Mouse (Mus musculus): ENCODE measurements at regions not wholly inside any gene's neighbourhood (a gene's known extent, or its start where the extent isn't known, plus 50 kb on each side); places are given as distances from the start of the nearest gene placed in this dataset.

DNA sequence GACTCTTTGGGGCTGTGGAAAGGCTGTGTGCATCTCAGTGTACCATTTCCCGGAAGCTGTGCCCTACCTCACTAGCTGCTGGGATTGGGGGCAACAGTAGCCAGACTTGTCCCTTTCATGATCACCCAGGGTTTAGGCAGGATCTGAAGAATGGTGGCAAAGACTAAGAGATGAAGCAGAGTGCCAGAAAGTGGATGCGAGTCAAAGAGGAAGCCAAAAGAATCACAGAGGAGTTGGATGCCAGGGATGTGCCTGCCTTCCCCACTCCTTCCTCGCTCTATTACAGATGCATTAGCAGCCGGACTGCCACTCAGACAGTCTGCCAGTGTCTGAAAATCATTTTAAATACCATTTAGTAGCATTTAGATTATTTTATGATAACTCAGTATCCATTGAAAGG, 271.5 kb upstream of the Slc24a2 start:
- ATAC-seq (ENCODE audit: low FRiP score, low read depth): no peak
- H3K27me3 ChIP-seq (replicated peaks): no peaks in the 10 kb centered on the region
- 91% methylated on average over 4 of the region's 4 CpGs for WGBS
- H3K4me2 ChIP-seq (replicated peaks): no peak overlapping the region
- H3K4me3 ChIP-seq: no peak overlapping the region
- H3K9me3 ChIP-seq: no peaks in the 10 kb centered on the region
- H3K36me3 ChIP-seq: no peaks in the 10 kb centered on the region
- no peak overlapping the region for H3K27ac ChIP-seq
- H3K9ac ChIP-seq: no peak overlapping the region
- no peaks in the 10 kb centered on the region for H3K4me1 ChIP-seq

DNA sequence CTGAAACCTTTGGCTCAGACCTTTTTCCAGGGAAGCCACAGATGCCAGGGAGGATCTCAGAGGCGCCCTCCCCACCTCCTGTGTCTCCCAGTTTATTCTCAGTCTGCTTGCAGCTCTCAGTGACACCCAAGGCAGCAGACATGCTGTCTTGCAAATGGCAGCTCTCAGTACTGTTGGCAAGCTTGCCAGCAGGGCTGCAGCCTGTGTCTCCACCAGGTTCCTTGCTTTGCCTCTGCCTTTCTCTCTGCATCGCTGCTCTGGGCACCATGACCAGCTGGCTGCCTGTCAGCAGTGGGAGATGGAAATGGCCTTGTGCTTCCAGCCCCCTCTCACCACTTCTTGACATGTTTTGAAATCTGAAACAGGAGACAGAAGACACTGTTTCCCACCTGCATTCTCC, 270.2 kb upstream of the Slc24a2 start:
- 85% methylated on average over 2 of the region's 2 CpGs for WGBS

DNA sequence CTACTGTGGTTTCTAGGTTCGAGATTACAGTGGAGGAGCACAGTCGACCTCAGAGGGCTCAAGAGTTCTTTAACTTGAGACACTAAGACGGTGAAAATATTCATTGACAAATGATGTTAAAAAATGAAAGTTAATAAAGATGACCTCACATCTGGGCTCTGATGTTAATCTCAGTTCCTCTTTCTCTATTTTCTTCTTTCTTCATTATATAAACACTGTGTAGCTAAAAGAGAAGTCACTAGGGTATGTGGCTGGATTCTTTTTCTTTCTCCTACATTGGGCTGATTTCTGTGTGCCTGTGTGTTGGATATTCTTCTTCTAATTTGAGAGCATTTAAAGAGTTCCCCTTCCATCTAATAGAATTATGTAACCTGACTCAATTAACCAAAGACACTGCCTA, 257.5 kb upstream of the Slc24a2 start:
- Histone ChIP-seq H3K4me2 (replicated peaks) (no peak overlapping the region), H3K4me3 (no peak overlapping the region), H3K27ac (no peak overlapping the region), H3K27me3 (replicated peaks) (no peaks in the 10 kb centered on the region), H3K36me3 (no peaks in the 10 kb centered on the region), H3K9me3 (no peaks in the 10 kb centered on the region), H3K4me1 (no peaks in the 10 kb centered on the region), H3K9ac (no peak overlapping the region)
- no peak for ATAC-seq (ENCODE audit: low FRiP score, low read depth)
- WGBS: 93% methylated on average over 3 of the region's 3 CpGs

More for the DNA sequence above, 270.2 kb upstream of the Slc24a2 start:
- Histone ChIP-seq H3K4me1 (no peaks in the 10 kb centered on the region), H3K27ac (no peak overlapping the region), H3K4me3 (no peak overlapping the region), H3K9me3 (no peaks in the 10 kb centered on the region), H3K36me3 (no peaks in the 10 kb centered on the region), H3K4me2 (replicated peaks) (no peak overlapping the region), H3K27me3 (replicated peaks) (no peaks in the 10 kb centered on the region), H3K9ac (no peak overlapping the region)
- no peak for ATAC-seq (ENCODE audit: low FRiP score, low read depth)

DNA sequence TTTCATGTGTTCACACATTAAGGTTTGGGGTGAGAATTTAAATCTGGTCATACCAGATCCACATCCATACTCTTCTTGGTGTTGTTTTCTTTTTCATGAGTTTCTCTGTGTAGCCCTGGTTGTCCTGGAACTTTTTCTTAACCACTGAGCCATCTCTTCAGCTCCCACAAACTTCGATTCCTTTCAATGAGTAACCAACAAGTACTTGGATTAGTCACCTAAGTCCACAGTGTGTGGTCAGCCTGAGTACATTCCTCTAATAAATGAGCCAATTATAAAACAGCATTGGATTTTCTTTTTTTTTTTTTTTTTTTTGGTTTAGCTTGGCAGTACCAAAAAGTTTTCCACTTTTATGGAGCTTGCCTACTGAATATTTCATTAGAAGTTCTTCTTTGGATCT, 245.3 kb upstream of the Slc24a2 start:
- WGBS: 82% methylated on average over 1 of the region's 1 CpGs
- ATAC-seq (ENCODE audit: low FRiP score, low read depth): no peak

DNA sequence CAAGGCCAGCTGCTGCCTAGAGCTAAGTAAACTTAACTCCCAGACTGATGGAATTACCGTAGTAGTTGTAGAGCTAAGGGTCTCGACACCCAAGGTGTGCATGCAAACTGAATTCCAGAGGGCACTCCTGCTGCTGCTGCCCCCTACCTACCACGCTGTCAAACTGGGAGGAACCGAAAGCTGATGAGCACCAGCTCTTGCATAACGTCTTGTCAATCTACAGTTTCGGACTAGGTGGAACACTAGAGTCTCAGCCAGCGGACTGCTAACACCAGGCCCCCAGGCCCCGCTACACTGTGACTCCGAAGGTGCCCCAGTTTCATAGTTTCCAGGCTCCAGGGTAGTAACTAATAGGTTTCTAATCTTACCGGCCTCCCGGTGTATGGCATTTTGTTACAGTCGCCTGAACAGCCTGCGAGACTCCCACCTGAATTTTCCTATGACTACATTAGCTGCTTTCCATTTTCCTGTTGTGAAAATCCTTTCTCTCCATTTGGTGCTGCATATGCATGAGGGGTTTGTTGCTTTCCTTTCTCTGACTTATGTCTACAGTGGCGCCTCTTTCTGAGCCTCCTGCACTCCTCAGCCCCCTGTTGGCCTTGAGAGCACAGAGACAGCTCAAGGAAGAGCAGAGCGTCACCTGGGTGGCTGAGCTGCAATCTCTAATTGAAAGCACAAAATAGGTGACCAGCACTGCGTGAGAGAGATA, 243.2 kb upstream of the Slc24a2 start:
- no peak overlapping the region for H3K4me2 ChIP-seq (replicated peaks)
- no peak overlapping the region for H3K27ac ChIP-seq
- H3K27me3 ChIP-seq (replicated peaks): no peaks in the 10 kb centered on the region
- H3K4me1 ChIP-seq: peaks cover 14% of the 10 kb centered on the region; the same call in 1 of the 2 replicates
- no peaks in the 10 kb centered on the region for H3K36me3 ChIP-seq
- no peak overlapping the region for H3K4me3 ChIP-seq
- H3K9ac ChIP-seq: no peak overlapping the region
- H3K9me3 ChIP-seq: no peaks in the 10 kb centered on the region
- 90% methylated on average over 16 of the region's 16 CpGs for WGBS
- ATAC-seq (ENCODE audit: low FRiP score, low read depth): no peak

More for the DNA sequence above, 245.3 kb upstream of the Slc24a2 start:
- H3K4me1 ChIP-seq: peaks cover 14% of the 10 kb centered on the region; the same call in 1 of the 2 replicates
- no peak overlapping the region for H3K4me3 ChIP-seq
- H3K9ac ChIP-seq: no peak overlapping the region
- H3K4me2 ChIP-seq (replicated peaks): no peak overlapping the region
- no peak overlapping the region for H3K27ac ChIP-seq
- H3K36me3 ChIP-seq: no peaks in the 10 kb centered on the region
- no peaks in the 10 kb centered on the region for H3K27me3 ChIP-seq (replicated peaks)
- H3K9me3 ChIP-seq: no peaks in the 10 kb centered on the region

DNA sequence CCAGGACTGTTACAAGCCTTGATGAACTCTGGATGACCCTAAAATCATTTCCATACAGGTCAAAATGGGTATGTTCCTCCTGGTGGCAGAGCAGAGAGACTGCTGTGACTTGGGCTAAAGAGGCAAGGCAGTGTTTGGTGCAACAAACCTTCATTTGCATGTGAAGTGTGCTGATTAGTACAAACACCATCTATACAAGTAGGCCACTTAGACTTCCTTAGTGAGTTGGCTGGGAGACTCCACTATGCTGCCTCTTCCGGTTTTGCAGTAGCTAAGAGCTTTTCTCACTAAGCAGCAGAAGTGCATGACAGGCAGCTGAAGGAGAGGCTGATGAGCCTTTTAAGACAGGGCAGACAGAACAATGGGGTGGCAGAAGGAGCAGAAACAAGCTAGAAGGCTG, 242.5 kb upstream of the Slc24a2 start:
- H3K4me1 ChIP-seq: peaks cover 14% of the 10 kb centered on the region; the same call in 1 of the 2 replicates
- no peak overlapping the region for H3K4me2 ChIP-seq (replicated peaks)
- WGBS: 41% methylated on average over 1 of the region's 1 CpGs
- H3K27ac ChIP-seq: no peak overlapping the region
- H3K27me3 ChIP-seq (replicated peaks): no peaks in the 10 kb centered on the region
- H3K9ac ChIP-seq: no peak overlapping the region
- no peaks in the 10 kb centered on the region for H3K36me3 ChIP-seq
- H3K4me3 ChIP-seq: no peak overlapping the region
- no peak for ATAC-seq (ENCODE audit: low FRiP score, low read depth)
- no peaks in the 10 kb centered on the region for H3K9me3 ChIP-seq

DNA sequence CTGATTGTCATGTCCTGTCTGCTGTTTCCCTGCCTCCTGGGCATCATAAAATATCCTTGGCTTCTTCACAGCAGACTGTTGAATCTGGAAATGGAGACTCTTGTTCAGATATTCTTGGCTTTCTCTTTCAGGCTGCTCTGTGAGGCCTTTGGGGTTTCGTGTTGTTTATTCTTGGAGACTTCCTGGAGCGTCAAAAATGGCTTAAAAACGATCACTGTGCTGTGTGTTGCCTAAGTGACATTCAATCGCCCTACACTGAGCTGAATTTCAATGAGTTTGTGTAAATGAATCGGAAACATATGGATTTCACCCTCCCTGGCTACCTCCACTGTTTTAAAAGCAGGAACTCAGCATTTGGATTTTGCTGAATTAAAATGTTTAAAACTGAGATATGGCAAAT, 241.1 kb upstream of the Slc24a2 start:
- Histone ChIP-seq H3K27me3 (replicated peaks) (no peaks in the 10 kb centered on the region), H3K4me2 (replicated peaks) (no peak overlapping the region), H3K36me3 (no peaks in the 10 kb centered on the region), H3K9me3 (no peaks in the 10 kb centered on the region), H3K4me1 (peaks cover 14% of the 10 kb centered on the region; the same call in 1 of the 2 replicates), H3K27ac (no peak overlapping the region), H3K9ac (no peak overlapping the region), H3K4me3 (no peak overlapping the region)
- 34% methylated on average over 5 of the region's 5 CpGs for WGBS
- no peak for ATAC-seq (ENCODE audit: low FRiP score, low read depth)

DNA sequence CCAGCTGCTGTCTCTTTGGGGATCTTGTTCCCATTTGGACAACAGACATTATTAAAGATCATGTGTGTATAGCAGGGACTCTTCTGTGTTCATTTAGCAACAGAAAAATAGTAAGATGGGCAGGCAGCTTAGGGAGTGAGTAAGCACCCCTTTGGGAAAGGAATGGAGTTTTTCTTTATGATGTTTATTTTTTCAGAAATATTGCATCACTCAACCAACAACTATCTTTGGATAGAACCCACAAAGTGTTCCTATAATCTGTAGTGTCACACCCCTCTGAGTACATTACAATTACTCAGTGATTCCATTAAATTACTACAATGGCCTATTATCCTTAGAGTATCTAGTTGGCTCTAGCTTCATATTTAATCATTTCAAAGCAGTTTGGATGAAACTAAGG, 237.3 kb upstream of the Slc24a2 start:
- Histone ChIP-seq H3K4me3 (no peak overlapping the region), H3K9ac (no peak overlapping the region), H3K27me3 (replicated peaks) (no peaks in the 10 kb centered on the region), H3K36me3 (no peaks in the 10 kb centered on the region), H3K27ac (no peak overlapping the region), H3K9me3 (no peaks in the 10 kb centered on the region), H3K4me2 (replicated peaks) (no peak overlapping the region), H3K4me1 (peaks cover 9% of the 10 kb centered on the region; the same call in 1 of the 2 replicates)
- ATAC-seq (ENCODE audit: low FRiP score, low read depth): no peak

DNA sequence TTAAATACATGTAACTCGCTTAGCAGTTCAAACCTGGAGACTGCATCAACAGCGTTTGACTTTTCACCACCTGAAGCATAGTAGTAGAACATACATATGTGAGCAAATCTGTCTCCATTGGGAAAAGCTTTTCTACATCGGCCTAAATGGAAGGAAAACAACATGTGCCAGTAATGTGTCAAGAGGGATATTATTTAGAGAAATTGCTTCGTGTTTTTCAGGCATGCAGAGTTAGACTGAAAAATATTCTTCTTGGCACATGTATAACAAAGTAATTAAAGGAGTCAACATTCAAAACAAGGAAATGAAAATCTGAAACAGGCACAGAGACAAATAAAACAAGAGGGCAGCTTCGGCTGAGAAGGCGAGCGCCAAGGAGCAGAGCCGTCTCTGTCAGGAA, 236.7 kb upstream of the Slc24a2 start:
- Histone ChIP-seq H3K9ac (no peak overlapping the region), H3K4me3 (no peak overlapping the region), H3K4me1 (peaks cover 7% of the 10 kb centered on the region; the same call in 1 of the 2 replicates), H3K9me3 (no peaks in the 10 kb centered on the region), H3K36me3 (no peaks in the 10 kb centered on the region), H3K27me3 (replicated peaks) (no peaks in the 10 kb centered on the region), H3K4me2 (replicated peaks) (no peak overlapping the region), H3K27ac (no peak overlapping the region)
- 92% methylated on average over 8 of the region's 8 CpGs for WGBS
- no peak for ATAC-seq (ENCODE audit: low FRiP score, low read depth)

DNA sequence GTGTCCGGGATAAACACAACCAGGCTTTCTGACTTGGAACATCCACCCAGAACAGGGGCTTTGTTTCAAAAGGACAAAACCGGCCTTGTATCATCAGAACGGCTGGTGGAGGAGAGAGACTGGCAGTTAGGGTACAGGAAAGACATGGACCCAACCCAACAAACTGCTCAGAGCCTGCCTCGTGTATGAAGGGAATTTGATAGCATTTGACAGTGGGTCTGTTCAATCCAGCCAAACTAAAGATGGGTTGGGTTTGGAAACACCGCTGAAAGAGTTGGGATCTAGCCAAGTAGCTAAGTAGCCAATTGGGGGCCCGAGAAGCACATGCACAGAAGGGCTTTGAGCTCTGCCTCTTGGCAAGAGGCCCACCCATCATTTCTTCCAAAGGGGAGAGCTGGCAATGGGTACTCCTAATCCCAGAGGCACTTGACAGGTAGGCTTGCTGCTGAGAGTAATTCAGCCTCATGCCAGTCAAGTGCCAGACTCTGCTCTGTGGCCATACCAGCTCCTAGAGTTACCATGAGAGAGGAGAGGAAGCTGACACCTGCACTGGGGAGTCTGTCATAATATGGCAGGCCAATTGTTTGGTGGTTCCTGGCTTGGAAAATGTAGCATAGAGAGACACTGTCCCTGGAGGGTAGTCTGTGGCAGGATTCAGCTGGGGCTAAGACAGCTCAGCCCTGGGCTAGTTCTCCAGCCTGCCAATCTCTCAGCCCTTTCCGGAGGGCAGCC, 231.1 kb upstream of the Slc24a2 start:
- no peak overlapping the region for H3K9ac ChIP-seq
- H3K4me3 ChIP-seq: no peak overlapping the region
- peaks cover 5% of the 10 kb centered on the region; the same call in 1 of the 2 replicates for H3K4me1 ChIP-seq
- 80% methylated on average over 7 of the region's 7 CpGs for WGBS
- no peak overlapping the region for H3K4me2 ChIP-seq (replicated peaks)
- H3K27ac ChIP-seq: no peak overlapping the region
- 0 out of 2 replicates have a peak, but pooled peaks have one; percentile 50 for ATAC-seq (ENCODE audit: low FRiP score, low read depth)
- H3K36me3 ChIP-seq: no peaks in the 10 kb centered on the region
- H3K27me3 ChIP-seq (replicated peaks): no peaks in the 10 kb centered on the region
- no peaks in the 10 kb centered on the region for H3K9me3 ChIP-seq

DNA sequence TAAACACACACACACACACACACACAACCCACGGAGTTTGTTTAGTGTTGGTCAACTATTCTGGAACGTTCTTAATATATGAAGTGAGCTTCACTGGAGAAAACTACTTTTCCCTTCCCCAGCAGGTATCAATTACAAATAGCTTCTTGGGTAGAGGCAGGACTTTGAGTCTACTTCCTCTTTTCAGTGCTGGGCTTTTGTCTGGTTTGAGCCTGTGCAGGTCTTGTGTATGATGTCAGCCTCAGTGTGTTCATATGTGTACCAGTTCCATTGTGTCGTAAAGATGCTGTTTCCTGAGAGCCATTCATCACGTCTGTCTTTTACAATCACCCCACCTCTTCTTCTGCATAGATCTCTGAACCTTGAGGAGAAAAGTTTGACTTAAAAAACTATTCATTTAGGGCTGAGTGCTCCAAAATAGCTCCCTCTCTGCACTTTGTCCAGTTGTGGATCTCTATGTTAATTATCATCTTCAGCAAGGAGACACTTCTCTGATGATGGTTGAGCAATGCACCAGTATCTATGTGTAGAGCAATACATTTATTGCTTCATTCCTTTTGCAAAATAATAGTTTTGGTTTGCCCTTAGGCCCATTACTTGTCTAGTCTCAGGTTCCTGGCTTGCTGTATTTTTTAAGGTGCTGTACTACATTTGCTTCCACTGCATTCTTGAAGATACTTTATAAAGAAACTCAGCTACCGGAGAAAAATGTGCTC, 225.7 kb upstream of the Slc24a2 start:
- H3K9me3 ChIP-seq: no peaks in the 10 kb centered on the region
- ATAC-seq (ENCODE audit: low FRiP score, low read depth): no peak
- no peak overlapping the region for H3K4me2 ChIP-seq (replicated peaks)
- H3K27me3 ChIP-seq (replicated peaks): no peaks in the 10 kb centered on the region
- H3K27ac ChIP-seq: no peak overlapping the region
- no peak overlapping the region for H3K4me3 ChIP-seq
- no peaks in the 10 kb centered on the region for H3K36me3 ChIP-seq
- H3K9ac ChIP-seq: no peak overlapping the region
- 0 out of 2 replicates have a peak, but pooled peaks cover 3% of the 10 kb centered on the region for H3K4me1 ChIP-seq
- 82% methylated on average over 5 of the region's 5 CpGs for WGBS

DNA sequence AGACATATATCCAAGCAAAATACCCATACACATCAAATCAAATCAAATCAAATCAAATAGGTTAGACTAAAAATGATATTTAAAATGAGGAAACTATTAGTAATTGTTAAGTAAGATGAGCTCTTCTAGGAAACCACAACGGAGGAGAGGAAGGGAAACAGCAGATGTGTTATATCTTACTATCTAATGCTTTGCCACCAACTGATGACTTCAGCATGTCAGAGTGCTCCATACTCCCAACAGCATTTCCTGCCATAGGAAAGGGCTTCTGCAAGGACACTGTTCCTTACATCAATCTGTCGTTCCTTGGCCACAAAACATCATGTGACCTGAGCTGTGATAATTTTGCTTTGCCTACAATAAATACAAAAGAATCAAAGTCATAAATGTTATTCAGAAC, 221.8 kb upstream of the Slc24a2 start:
- Histone ChIP-seq H3K4me2 (replicated peaks) (no peak overlapping the region), H3K27ac (no peak overlapping the region), H3K9me3 (no peaks in the 10 kb centered on the region), H3K4me3 (no peak overlapping the region), H3K9ac (no peak overlapping the region), H3K36me3 (no peaks in the 10 kb centered on the region), H3K4me1 (0 out of 2 replicates have a peak, but pooled peaks cover 5% of the 10 kb centered on the region), H3K27me3 (replicated peaks) (no peaks in the 10 kb centered on the region)
- 83% methylated on average over 2 of the region's 2 CpGs for WGBS
- no peak for ATAC-seq (ENCODE audit: low FRiP score, low read depth)
